Mouse (Mus musculus) small intestine, adult 2 months (tissue): ENCODE measurements around the gene Mtmr10.

Experiments
- CTCF ChIP-seq: fragments of 200-500 bp; IDR thresholded peaks from 2 replicates; pipeline ENCODE4 v1.5.1; 2012; ENCODE audit warnings: low read depth, mild to moderate bottlenecking, control low read depth, inconsistent platforms, low read length, moderate library complexity, mixed read lengths; ENCODE audit not compliant: insufficient replicate concordance, insufficient read length; ENCODE audit errors: extremely low read depth
- POLR2A ChIP-seq: fragments of 200-500 bp; IDR thresholded peaks from 2 replicates; pipeline ENCODE4 v1.6.1; 2012; ENCODE audit warnings: low read depth, mild to moderate bottlenecking, control low read depth, inconsistent platforms, low read length, moderate library complexity

GRCm38 (mm10) chr7:64266587-64266986 is 20.9 kb upstream of the Mtmr10 start:
- TF ChIP-seq POLR2A (no peak), CTCF (no peak)
